12 mouse cellular contexts compared by ENCODE assay signal in the genomic region with DNA sequence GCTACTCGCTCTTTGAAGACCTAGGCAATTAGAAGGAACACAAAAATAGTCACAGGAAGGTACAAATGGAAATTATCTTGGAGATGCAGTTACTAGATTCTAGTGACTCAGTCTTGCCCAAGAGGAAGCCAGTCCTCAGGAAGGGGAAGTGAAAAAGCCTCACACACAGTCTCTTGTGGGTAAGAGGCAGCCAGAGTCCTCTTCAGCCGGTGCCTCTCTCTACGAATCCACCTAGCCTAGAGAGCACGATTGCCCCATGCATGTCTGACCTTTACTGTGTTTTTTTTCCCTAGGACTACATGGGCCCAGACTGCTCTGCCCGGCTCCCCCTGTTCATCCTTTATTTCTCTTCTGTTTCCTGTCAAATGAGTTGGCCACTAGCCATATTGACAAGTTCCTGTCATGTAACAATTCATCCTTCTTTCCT.
DNase-seq lines count a peak whose midpoint lies in the region; ATAC-seq and TF ChIP-seq lines count a peak whose summit lies in the region.
"Had no signal": no experiment of that assay in that cellular context is flagged by ENCODE, and none has a peak within 500 bp of the region (broad histone marks: within the 10 kb centered on the region; RNA-seq: fewer than 3 reads in every experiment).

No protein-coding gene starts in this region.

- H3K9me3 ChIP-seq in forebrain, embryonic 12.5 days, result no peaks in the 10 kb centered on the region
- H3K9me3 ChIP-seq: kidney, embryonic 15.5 days had no signal

- H3K4me1 ChIP-seq in forebrain, embryonic 12.5 days, result peaks cover 4% of the 10 kb centered on the region

- H3K36me3 ChIP-seq in forebrain, embryonic 12.5 days (replicated peaks), result no peaks in the 10 kb centered on the region
- H3K36me3 ChIP-seq: kidney, embryonic 15.5 days had no signal

- WGBS in forebrain, embryonic 12.5 days, result 83% methylated on average over 5 of the region's 5 CpGs

- H3K27ac ChIP-seq in gastrocnemius, adult 2 months, result peak overlapping the region; percentile 62
- H3K27ac ChIP-seq in forebrain, embryonic 12.5 days, result no peak overlapping the region
- H3K27ac ChIP-seq: kidney, embryonic 15.5 days had no signal

- TF ChIP-seq CTCF in gastrocnemius, adult 2 months (IDR thresholded peaks at IDR 0.05), result no peak

- DNase-seq in gastrocnemius, adult 2 months, result no peak
- no peak for DNase-seq in gastrocnemius, postnatal 10 days
- DNase-seq in B cell, adult 2 months, result peak; percentile 66 to 70
- no peak for DNase-seq in right cerebral cortex, postnatal 14 days
- no peak for DNase-seq in right cerebral cortex, postnatal 36 days (ENCODE audit: low spot score in 2 of 2)
- DNase-seq: cerebellum, postnatal 36 days had no signal

- no peak overlapping the region for H3K4me2 ChIP-seq in forebrain, embryonic 12.5 days
- H3K4me2 ChIP-seq: kidney, embryonic 15.5 days had no signal

- ATAC-seq in inflammation-experienced regulatory T-cells, adult 6 months, result peak; percentile 52
- peak; percentile 97 for ATAC-seq in megakaryocyte progenitor cell, adult 5-6 weeks (replicated peaks; ENCODE audit: poor library complexity)
- no peak for ATAC-seq in forebrain, embryonic 12.5 days (ENCODE audit: low FRiP score)
- ATAC-seq: activated CD4-positive, CD25-positive, alpha-beta regulatory T cell, adult 4 months; forebrain, embryonic 14.5 days had no signal

- H3K9ac ChIP-seq in forebrain, embryonic 12.5 days, result no peak overlapping the region
- H3K9ac ChIP-seq: kidney, embryonic 15.5 days had no signal

- no peak overlapping the region for H3K4me3 ChIP-seq in gastrocnemius, adult 2 months
- no peak overlapping the region for H3K4me3 ChIP-seq in forebrain, embryonic 12.5 days (replicated peaks)
- H3K4me3 ChIP-seq: kidney, embryonic 15.5 days had no signal

- intact Hi-C loops in gastrocnemius, adult 2 months (cut with DNase I), result no loop called here

- H3K27me3 ChIP-seq in forebrain, embryonic 12.5 days, result no peaks in the 10 kb centered on the region
- H3K27me3 ChIP-seq: kidney, embryonic 15.5 days had no signal

Comparison
In these comparisons a context has a peak if more than half of its experiments do, and no peak if none do; other contexts are left out.
1. DNase-seq: peak in B cell, adult 2 months (2 of 2); none in gastrocnemius, adult 2 months (single experiment), gastrocnemius, postnatal 10 days (single experiment), right cerebral cortex, postnatal 14 days (single experiment) and right cerebral cortex, postnatal 36 days (0 of 2).